Mouse (Mus musculus) left cerebral cortex, postnatal 10 days (tissue): ENCODE data around the gene Rhebl1. TPM values are rescaled to one million over a fixed set of nuclear protein-coding genes. Genes with fewer than 3 reads are reported as not detected.
"Not testable (repeated sequence)": the region's sequence is repeated elsewhere in the genome, so short reads cannot be mapped to it uniquely, and the experiment has no call there.

Source experiments
- DNase-seq, 2 experiments: peaks; one replicate each; pipeline ENCODE4 v3.0.0; 2021 to 2022; ENCODE audit warnings: low spot score in 2 of 2, mixed read lengths in 1 of 2; ENCODE audit errors: extremely low spot score in 1 of 2
- intact Hi-C: fragments of 180-260 bp; cut with DNase I; formaldehyde crosslinking; loops from one replicate; pipeline ENCODE4 v1.15.1; 2025
- total RNA-seq, 2 experiments: library from RNA; stranded (reverse); gene quantifications; 2 replicates each; pipeline ENCODE4 v1.2.3; 2021

Gene Rhebl1
- 10 to 100 TPM; 11.2 to 14.1 TPM for total RNA-seq

- intact Hi-C loops = loop anchor here (5.0 kb wide), 1 partner anchor 103 kb away; no protein-coding TSS in a partner anchor
- peak in 1 of 2 experiments; percentile 71 for DNase-seq
These were observed at the start of gene Rhebl1 for GRCm38 (mm10) chr15:98893940-98894745. Rhebl1 (minus strand) TSS chr15:98894540.

- intact Hi-C loops = no loop called here
- DNase-seq = no peak
These were observed 48.8 kb upstream of the Rhebl1 start for GRCm38 (mm10) chr15:98943133-98943532.

GRCm38 (mm10) chr15:98942081-98942480 lies 47.7 kb upstream of the Rhebl1 start:
- intact Hi-C loops = no loop called here
- DNase-seq = no peak

- intact Hi-C loops = no loop called here
- DNase-seq = no peak
These were observed 47.2 kb upstream of the Rhebl1 start for GRCm38 (mm10) chr15:98941539-98941938.

GRCm38 (mm10) chr15:98940816-98941215 lies 46.5 kb upstream of the Rhebl1 start:
- no peak for DNase-seq
- intact Hi-C loops = no loop called here

GRCm38 (mm10) chr15:98934217-98934839 lies 40.0 kb upstream of the Rhebl1 start, which contains the start of gene Tuba1b:
Tuba1b (minus strand) TSS chr15:98934565.
- intact Hi-C loops = loop anchor here (1.0 to 2.0 kb wide), 2 partner anchors 18 to 58 kb away; partner anchors contain the start of genes Gm49450 and Tuba1a
- DNase-seq = peak; percentile 88 to 96

GRCm38 (mm10) chr15:98933833-98934216 lies 39.5 kb upstream of the Rhebl1 start:
- DNase-seq = peak; percentile 94 to 98
- intact Hi-C loops = loop anchor here (1.0 to 2.0 kb wide), 2 partner anchors 19 to 58 kb away; partner anchors contain the start of genes Gm49450 and Tuba1a

- DNase-seq, intact Hi-C loops: not testable (repeated sequence)
These were observed 38.8 kb upstream of the Rhebl1 start for GRCm38 (mm10) chr15:98933004-98933671.

- no peak for DNase-seq
- intact Hi-C loops = no loop called here
These were observed 36.7 kb upstream of the Rhebl1 start for GRCm38 (mm10) chr15:98930998-98931397.

- intact Hi-C loops = no loop called here
- DNase-seq = no peak
These were observed 35.8 kb upstream of the Rhebl1 start for GRCm38 (mm10) chr15:98930017-98930734.

GRCm38 (mm10) chr15:98928598-98929240 lies 34.4 kb upstream of the Rhebl1 start:
- peak; percentile 67 to 76 for DNase-seq
- intact Hi-C loops = loop anchor here (1.0 to 5.0 kb wide), 2 partner anchors 36 to 51 kb away; no protein-coding TSS in a partner anchor

- intact Hi-C loops = loop anchor here (5.0 kb wide), 1 partner anchor 50 kb away; no protein-coding TSS in a partner anchor
- no peak for DNase-seq
These were observed 33.2 kb upstream of the Rhebl1 start for GRCm38 (mm10) chr15:98927566-98927965.

- intact Hi-C loops = loop anchor here (5.0 kb wide), 1 partner anchor 47 kb away; no protein-coding TSS in a partner anchor
- no peak for DNase-seq
These were observed 30.3 kb upstream of the Rhebl1 start for GRCm38 (mm10) chr15:98924682-98925081.

GRCm38 (mm10) chr15:98923031-98923537 lies 28.7 kb upstream of the Rhebl1 start:
- no peak for DNase-seq
- intact Hi-C loops = no loop called here

GRCm38 (mm10) chr15:98922581-98922980 lies 28.2 kb upstream of the Rhebl1 start:
- intact Hi-C loops = no loop called here

GRCm38 (mm10) chr15:98921510-98921909 lies 27.2 kb upstream of the Rhebl1 start:
- no peak for DNase-seq

More at GRCm38 (mm10) chr15:98922581-98922980, 28.2 kb upstream of the Rhebl1 start:
- DNase-seq = no peak

GRCm38 (mm10) chr15:98918499-98918895 lies 24.2 kb upstream of the Rhebl1 start:
- DNase-seq, intact Hi-C loops: not testable (repeated sequence)

More at GRCm38 (mm10) chr15:98921510-98921909, 27.2 kb upstream of the Rhebl1 start:
- intact Hi-C loops = no loop called here
